Mouse (Mus musculus): Measurements from ENCODE around the gene Nectin3. TPM values are rescaled to one million over a fixed set of nuclear protein-coding genes. Genes with fewer than 3 reads are reported as not detected.
"Not testable (repeated sequence)": the region's sequence is repeated elsewhere in the genome, so short reads cannot be mapped to it uniquely, and the experiment has no call there.

Gene Nectin3
- polyA plus RNA-seq, 1 experiment from 2014 or later: 37.9 TPM

DNA sequence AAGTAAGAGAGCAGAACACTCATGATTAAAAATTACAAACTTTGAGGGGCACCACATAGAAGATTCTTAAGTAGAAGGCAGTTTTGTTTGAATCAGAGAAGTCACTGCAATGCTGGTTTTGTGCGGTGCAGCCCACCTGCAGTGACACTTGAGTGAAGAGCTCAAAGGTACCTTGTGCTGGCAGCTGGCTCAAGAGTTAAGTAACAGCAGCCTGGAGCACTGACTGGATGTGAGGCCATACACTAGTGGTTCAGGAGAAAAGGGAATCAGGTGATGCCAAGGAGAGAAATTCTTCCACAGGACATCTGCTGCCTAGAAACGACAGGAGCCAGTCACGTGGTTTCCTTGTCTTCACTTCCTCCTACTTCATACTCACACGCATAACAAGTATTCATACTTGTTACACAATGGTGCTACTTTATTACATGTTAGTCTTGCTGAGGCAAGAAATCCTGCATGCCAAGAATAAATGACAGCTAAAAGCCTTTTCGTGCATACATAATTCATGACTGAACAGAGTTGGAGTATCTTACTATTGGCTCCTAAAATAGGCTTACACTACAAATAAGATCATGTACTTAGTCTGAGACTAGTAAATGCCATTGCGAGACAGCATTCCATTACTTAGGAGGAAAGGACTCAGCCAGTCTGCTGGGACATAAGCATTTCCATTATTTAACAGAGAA, 88.1 kb downstream of the Nectin3 start:
- ATAC-seq (ENCODE audit: borderline replicate concordance, extremely low read depth, low FRiP score, low TSS enrichment): peak; percentile 5; the same call in 1 of the 2 replicates
- peak overlapping the region; percentile 38 for H3K27ac ChIP-seq

DNA sequence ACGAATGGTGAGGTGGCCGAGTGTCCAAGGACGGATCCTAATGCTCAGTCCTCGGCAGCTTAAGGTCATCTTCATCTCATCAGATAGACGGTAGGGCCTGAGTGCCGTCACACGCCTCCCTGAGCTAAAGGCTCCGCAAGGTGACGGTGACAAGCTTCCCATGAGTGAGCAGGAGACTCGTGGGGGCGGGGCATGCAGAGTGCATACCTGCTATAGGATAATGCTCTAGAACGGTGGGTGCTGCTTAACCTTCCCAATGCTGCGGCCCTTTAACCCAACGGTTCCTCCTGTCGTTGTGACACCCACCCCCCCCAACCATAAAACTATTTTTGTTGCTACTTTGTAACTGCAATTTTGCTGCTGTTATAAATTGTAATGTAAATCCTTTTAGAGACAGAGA, 90.3 kb downstream of the Nectin3 start:
- Histone ChIP-seq H3K36me3 (no peaks in the 10 kb centered on the region), H3K4me1 (no peaks in the 10 kb centered on the region), H3K9me3 (no peaks in the 10 kb centered on the region), H3K27ac (no peak overlapping the region), H3K9ac (no peak overlapping the region), H3K4me3 (no peak overlapping the region), H3K4me2 (no peak overlapping the region), H3K27me3 (no peaks in the 10 kb centered on the region)
- ATAC-seq (ENCODE audit: borderline replicate concordance, extremely low read depth, low FRiP score, low TSS enrichment): no peak
- WGBS: 90% methylated on average over 15 of the region's 15 CpGs

More for the DNA sequence above, 88.1 kb downstream of the Nectin3 start:
- H3K36me3 ChIP-seq: no peaks in the 10 kb centered on the region
- H3K27me3 ChIP-seq: no peaks in the 10 kb centered on the region
- H3K9me3 ChIP-seq: no peaks in the 10 kb centered on the region
- WGBS: 63% methylated on average over 6 of the region's 6 CpGs
- no peak overlapping the region for H3K4me2 ChIP-seq
- no peaks in the 10 kb centered on the region for H3K4me1 ChIP-seq
- no peak overlapping the region for H3K4me3 ChIP-seq
- no peak overlapping the region for H3K9ac ChIP-seq

DNA sequence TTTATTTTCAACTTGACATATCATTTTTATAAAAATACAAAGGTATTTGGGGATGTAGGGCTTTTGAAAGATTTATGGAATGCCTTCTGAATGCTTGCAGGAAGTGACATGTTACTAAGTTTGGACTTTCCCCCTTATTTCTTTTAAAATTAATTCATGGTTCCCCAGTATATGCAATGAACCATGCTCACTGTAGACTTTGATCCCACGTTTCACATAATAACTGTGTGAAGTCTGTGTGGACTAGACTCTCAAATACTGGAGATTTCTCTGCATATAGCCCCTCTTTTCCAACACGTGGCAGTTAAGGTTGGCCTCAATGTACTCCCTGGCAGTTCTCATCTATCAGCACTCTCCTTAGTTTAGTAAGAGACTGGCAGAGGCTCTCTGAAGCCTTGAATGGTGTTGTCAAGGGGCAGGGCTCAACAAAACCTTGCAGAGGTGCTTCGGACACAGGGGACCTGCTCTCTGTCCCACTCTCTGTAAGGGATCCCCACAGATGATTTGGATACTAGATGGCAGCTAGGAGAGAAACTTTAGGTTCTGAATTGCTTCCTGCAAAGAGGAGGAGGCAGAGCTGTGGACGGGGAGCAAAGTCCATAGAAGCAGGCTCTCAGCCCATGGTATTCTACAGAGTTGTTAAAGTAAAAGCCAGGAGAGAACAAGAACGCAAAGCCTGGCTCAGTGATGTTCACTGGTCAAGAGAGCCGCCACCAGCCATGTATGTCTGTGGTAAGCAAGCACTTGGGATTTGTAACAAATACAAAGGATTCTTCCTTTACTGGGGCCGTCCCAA, 91.3 kb downstream of the Nectin3 start:
- no peaks in the 10 kb centered on the region for H3K27me3 ChIP-seq
- ATAC-seq (ENCODE audit: borderline replicate concordance, extremely low read depth, low FRiP score, low TSS enrichment): no peak
- H3K9me3 ChIP-seq: no peaks in the 10 kb centered on the region
- H3K4me2 ChIP-seq: no peak overlapping the region
- WGBS: 87% methylated on average over 7 of the region's 7 CpGs
- no peak overlapping the region for H3K4me3 ChIP-seq
- no peak overlapping the region for H3K9ac ChIP-seq
- H3K36me3 ChIP-seq: no peaks in the 10 kb centered on the region
- H3K4me1 ChIP-seq: no peaks in the 10 kb centered on the region
- no peak overlapping the region for H3K27ac ChIP-seq

DNA sequence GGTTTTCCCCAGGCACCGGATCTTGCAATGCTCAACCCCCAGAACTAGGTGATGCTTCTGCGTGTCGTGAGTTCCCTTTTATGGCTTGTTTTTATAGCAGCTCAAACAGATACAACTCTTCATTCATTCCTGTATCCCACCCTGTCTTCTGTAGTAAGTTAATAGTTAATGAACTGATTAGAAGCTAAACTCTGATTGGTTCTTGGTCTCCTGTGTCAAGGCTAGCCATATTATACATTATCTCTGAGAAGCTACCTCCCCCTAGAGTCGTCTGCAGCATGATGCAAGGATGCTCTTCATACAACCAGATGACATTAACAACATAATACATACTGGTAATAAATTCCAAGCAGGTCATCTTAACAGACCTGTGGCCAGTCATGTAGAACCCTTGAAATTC, 100.4 kb downstream of the Nectin3 start:
- no peak for ATAC-seq (ENCODE audit: borderline replicate concordance, extremely low read depth, low FRiP score, low TSS enrichment)
- H3K9me3 ChIP-seq: no peaks in the 10 kb centered on the region
- WGBS: 82% methylated on average over 4 of the region's 4 CpGs

DNA sequence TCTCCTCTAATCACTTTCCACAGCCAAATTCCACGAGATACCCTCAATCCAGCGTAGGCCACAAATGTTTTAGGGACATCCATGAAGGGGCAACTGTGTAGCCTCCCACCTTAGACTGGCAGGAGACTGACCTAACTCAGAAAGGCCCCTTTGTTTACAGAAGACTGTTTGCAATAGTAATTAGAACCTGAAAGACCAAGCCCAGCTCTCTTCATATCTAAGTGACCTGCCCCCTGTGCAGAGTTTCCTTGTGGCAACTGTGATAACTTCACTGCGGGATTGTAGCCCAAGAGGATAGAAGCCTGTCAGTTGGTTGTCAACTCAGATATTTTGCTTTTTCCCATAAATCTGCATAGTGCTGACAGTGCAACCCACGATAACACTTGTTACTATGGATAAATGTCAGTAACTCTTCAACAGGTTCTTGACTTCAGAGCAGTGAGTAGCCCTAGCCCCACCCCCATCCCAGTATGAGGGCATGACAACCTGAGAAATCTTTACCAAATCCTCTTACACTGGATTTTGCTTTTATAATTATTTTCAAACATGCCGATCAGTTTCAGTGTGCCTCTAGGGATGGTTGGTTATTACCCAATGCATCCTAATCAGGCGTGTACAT, 108.8 kb downstream of the Nectin3 start:
- Histone ChIP-seq H3K36me3 (no peaks in the 10 kb centered on the region), H3K27ac (no peak overlapping the region), H3K4me2 (no peak overlapping the region), H3K27me3 (no peaks in the 10 kb centered on the region), H3K4me3 (no peak overlapping the region), H3K9ac (no peak overlapping the region), H3K9me3 (no peaks in the 10 kb centered on the region), H3K4me1 (no peaks in the 10 kb centered on the region)
- WGBS: 58% methylated on average over 6 of the region's 6 CpGs
- no peak for ATAC-seq (ENCODE audit: borderline replicate concordance, extremely low read depth, low FRiP score, low TSS enrichment)

More for the DNA sequence above, 100.4 kb downstream of the Nectin3 start:
- Histone ChIP-seq H3K9ac (no peak overlapping the region), H3K27me3 (no peaks in the 10 kb centered on the region), H3K27ac (no peak overlapping the region), H3K4me3 (no peak overlapping the region), H3K4me2 (no peak overlapping the region), H3K36me3 (no peaks in the 10 kb centered on the region), H3K4me1 (no peaks in the 10 kb centered on the region)

DNA sequence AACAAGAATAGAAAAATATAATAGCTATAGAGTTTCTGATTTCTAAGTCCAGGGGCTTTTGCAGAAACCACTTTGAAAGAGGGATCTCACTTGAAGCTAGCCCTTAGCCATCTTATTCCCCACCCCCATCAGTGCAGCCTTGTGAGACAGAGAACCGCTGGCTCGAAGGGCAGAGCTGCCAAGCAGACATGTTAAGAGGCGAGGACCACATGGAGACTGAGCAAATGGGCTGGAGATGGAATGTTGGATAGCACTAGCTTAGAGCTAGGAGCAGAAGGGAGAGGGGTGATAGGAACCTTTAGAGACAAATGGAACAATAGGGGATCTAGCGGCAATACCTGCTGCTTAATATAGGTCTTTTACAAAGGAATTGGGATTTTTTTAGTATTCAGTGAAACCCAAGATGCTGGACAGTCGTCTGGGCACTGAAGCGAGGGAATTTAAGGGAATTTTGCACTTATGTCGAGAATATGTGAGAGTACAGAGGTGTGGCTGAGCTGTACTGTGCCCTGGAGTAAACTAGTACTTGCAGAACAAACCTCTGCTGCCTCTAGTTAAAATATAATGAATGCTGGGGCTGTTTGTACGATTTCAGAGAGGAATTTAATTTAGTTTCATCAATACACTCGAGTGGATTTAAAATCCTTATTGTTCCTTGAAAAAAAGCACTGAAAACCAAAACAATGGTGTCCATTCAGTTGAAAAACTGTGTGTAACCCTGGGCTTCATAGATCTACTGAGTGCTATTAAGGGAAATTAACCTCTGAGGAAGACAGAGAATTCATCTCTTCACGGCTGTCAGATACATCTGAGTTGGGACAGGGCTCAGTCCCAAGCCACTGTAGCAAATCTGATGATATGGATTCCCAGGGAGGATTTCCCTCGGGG, 109.6 kb downstream of the Nectin3 start:
- H3K9ac ChIP-seq: no peak overlapping the region
- 53% methylated on average over 11 of the region's 11 CpGs for WGBS
- no peaks in the 10 kb centered on the region for H3K36me3 ChIP-seq
- no peaks in the 10 kb centered on the region for H3K4me1 ChIP-seq
- H3K27ac ChIP-seq: no peak overlapping the region
- H3K27me3 ChIP-seq: no peaks in the 10 kb centered on the region
- no peaks in the 10 kb centered on the region for H3K9me3 ChIP-seq
- ATAC-seq (ENCODE audit: borderline replicate concordance, extremely low read depth, low FRiP score, low TSS enrichment): no peak
- H3K4me2 ChIP-seq: no peak overlapping the region
- no peak overlapping the region for H3K4me3 ChIP-seq

DNA sequence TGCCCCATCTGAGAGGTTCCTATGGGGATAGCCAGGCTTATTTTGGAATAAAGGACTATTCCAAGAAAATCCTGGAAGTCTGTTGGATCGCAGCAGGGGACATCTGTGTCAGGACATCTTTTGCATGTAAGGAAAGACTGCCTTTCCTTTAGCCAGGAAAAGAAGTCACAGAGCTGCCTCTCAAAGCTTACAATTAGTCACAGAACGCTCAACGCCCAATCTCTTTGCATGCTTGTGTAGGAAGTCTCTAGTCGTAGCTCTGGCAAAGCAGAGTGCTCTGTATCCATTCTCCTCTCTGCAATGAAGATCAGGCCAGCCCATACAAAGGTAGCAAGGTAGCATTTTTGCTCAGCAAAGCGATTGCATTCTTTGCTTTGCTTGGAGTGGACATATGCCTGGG, 114.0 kb downstream of the Nectin3 start:
- Histone ChIP-seq H3K4me1 (no peaks in the 10 kb centered on the region), H3K27me3 (no peaks in the 10 kb centered on the region), H3K4me2 (no peak overlapping the region), H3K9me3 (no peaks in the 10 kb centered on the region), H3K27ac (no peak overlapping the region), H3K36me3 (no peaks in the 10 kb centered on the region), H3K9ac (no peak overlapping the region), H3K4me3 (no peak overlapping the region)
- no peak for ATAC-seq (ENCODE audit: borderline replicate concordance, extremely low read depth, low FRiP score, low TSS enrichment)
- 82% methylated on average over 5 of the region's 5 CpGs for WGBS

DNA sequence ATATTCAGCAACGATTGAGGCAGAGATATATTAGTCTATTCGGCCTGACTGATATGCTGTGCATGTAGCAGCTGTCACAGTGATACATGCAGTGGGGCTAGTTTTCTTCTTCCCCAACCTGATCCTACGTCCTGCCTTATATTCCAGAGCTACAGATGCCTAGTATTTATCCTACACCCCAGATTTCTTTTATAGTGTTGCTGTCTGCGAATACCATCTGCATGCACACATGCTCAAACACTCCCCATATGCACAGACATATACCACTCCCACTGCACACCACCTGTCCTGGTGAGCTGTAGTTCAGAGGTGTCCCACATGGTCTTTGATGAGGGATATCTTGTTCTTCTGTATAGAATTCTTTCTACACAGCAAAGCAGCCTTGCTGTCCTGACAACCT, 115.0 kb downstream of the Nectin3 start:
- Histone ChIP-seq H3K27me3 (no peaks in the 10 kb centered on the region), H3K27ac (no peak overlapping the region), H3K9ac (no peak overlapping the region), H3K36me3 (no peaks in the 10 kb centered on the region), H3K4me3 (no peak overlapping the region), H3K9me3 (no peaks in the 10 kb centered on the region), H3K4me1 (no peaks in the 10 kb centered on the region), H3K4me2 (no peak overlapping the region)
- WGBS: 83% methylated on average over 4 of the region's 4 CpGs
- no peak; the same call in 1 of the 2 replicates for ATAC-seq (ENCODE audit: borderline replicate concordance, extremely low read depth, low FRiP score, low TSS enrichment)

DNA sequence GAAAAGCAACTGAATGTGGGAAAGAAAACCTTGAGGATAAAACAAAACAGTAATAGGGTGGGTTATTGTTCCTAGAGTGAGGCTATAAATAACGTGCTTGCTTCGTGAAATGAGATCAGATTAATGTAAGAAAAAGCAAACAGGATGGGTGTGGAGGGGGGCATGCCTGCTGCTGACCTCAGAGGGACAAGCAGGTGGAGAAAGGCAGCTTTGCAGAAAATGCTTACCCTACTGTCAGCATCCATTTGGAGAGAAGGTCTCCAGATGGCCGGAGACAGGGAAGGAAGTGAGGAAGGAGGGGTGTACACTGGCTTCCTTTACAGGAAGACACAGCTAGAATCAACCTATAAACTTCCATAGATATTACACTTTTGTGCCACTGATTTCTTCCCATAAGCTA, 121.8 kb downstream of the Nectin3 start:
- no peak for ATAC-seq (ENCODE audit: borderline replicate concordance, extremely low read depth, low FRiP score, low TSS enrichment)
- WGBS: 36% methylated on average over 3 of the region's 3 CpGs
- Histone ChIP-seq H3K4me3 (no peak overlapping the region), H3K9me3 (no peaks in the 10 kb centered on the region), H3K27me3 (no peaks in the 10 kb centered on the region), H3K4me1 (no peaks in the 10 kb centered on the region), H3K4me2 (no peak overlapping the region), H3K36me3 (no peaks in the 10 kb centered on the region), H3K9ac (no peak overlapping the region), H3K27ac (no peak overlapping the region)

DNA sequence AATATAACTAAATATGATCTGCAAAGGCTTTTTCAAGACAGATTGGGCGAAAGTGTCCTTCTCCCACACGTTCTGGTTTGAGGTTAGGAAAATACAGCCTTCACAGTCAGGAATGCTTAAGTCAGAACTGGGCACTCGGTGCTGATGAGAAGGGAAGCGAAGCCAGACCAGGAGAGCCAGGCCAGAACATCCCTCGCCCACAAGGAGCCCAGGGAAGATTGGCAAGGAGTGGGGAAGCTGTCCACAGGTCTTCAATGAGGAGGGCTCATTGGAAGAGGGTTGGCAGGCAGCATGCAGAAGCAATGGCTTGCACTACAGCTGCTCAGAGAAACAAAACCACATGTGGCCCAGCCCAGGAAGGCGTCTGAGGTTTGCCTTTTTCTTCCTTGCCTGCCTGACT, 136.3 kb downstream of the Nectin3 start:
- no peak overlapping the region for H3K4me2 ChIP-seq
- no peak for ATAC-seq (ENCODE audit: borderline replicate concordance, extremely low read depth, low FRiP score, low TSS enrichment)

DNA sequence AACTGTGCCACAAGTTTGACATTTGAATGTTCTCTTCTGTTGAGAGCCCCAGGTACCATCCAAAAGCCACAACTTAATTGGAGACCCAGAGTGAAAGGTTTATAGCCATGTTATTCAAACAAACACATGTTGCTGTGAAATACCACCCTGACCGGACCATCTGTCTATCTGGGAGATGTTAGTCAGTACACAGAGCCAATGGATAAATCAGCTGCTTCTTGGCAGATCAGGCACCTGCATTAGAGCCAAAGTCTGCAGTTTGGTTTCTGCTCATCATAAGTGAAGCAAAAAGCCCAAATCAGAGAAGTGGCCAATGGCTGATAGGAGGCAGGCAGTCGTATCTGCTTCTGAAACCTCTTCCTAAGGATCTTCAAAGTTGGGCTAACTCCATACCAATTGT, 140.7 kb downstream of the Nectin3 start:
- not testable (repeated sequence) for H3K4me2 ChIP-seq; H3K9ac ChIP-seq; ATAC-seq (ENCODE audit: borderline replicate concordance, extremely low read depth, low FRiP score, low TSS enrichment); H3K4me3 ChIP-seq; H3K36me3 ChIP-seq; H3K9me3 ChIP-seq; H3K27me3 ChIP-seq; H3K27ac ChIP-seq; H3K4me1 ChIP-seq
- 69% methylated on average over 2 of the region's 2 CpGs for WGBS

More for the DNA sequence above, 136.3 kb downstream of the Nectin3 start:
- Histone ChIP-seq H3K4me1 (no peaks in the 10 kb centered on the region), H3K9me3 (no peaks in the 10 kb centered on the region), H3K4me3 (no peak overlapping the region), H3K9ac (no peak overlapping the region), H3K27ac (no peak overlapping the region), H3K36me3 (no peaks in the 10 kb centered on the region), H3K27me3 (no peaks in the 10 kb centered on the region)
- 60% methylated on average over 6 of the region's 6 CpGs for WGBS

Measured in lung, embryonic 15.5 days (tissue).